Mouse (Mus musculus): Measurements from ENCODE around the gene Mmaa.

DNA sequence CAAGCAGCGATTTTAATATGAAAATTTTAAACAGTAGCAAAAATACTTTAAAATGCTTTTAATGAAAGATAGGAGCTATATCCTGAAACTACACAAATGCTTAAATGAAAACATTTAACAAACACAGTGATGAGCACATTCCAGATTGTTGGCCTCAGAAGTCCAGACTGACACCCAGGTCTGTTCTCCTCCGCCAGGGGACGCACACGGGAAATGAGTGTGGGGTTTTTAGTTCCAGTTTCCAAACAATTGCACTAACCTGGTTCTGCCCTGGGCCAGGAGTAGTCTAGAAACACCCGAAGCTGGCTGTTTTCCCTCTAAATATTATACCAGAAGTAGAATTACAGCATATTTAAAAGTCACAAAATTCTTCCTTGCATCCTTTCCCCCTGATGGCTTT is 5.0 kb upstream of the Mmaa start:
- no peak for TF ChIP-seq POLR2A (IDR thresholded peaks at IDR 0.05; ENCODE audit: borderline replicate concordance, control insufficient read depth, low read depth, low read length)
- TF ChIP-seq CTCF (IDR thresholded peaks at IDR 0.05; ENCODE audit: control insufficient read depth, insufficient read depth, low read length) = peak; percentile 50
